Mouse (Mus musculus) G1E (cell line): Measurements from ENCODE around the gene Mef2d.

Source experiments
- CTCF ChIP-seq: IDR thresholded peaks from 2 replicates; pipeline ENCODE4 v1.5.1; 2012; ENCODE audit warnings: low read depth, low read length, inconsistent platforms, mixed read lengths
- GATA1 ChIP-seq: IDR thresholded peaks from 2 replicates; pipeline ENCODE4 v1.6.1; 2012; ENCODE audit warnings: borderline replicate concordance, low read length, inconsistent platforms, mixed read lengths
- GATA2 ChIP-seq: IDR thresholded peaks from 2 replicates; pipeline ENCODE4 v1.6.1; 2012; ENCODE audit warnings: low read depth, low read length, inconsistent platforms, borderline replicate concordance

- no peak for TF ChIP-seq CTCF
- no peak for TF ChIP-seq GATA2
- TF ChIP-seq GATA1 = no peak
Measured at GRCm38 (mm10) chr3:88210121-88210520, 67.9 kb downstream of the Mef2d start.
